Mouse (Mus musculus): ENCODE measurements around the gene Tspyl3. TPM values are rescaled to one million over a fixed set of nuclear protein-coding genes. Genes with fewer than 3 reads are reported as not detected.
"Not testable (repeated sequence)": the region's sequence is repeated elsewhere in the genome, so short reads cannot be mapped to it uniquely, and the experiment has no call there.

Gene Tspyl3
- polyA plus RNA-seq (2015; fragmentation: Nextera tagmentation; extraction: Ambion mirVana): 8.4 and 8.7 TPM in 2 replicates

DNA sequence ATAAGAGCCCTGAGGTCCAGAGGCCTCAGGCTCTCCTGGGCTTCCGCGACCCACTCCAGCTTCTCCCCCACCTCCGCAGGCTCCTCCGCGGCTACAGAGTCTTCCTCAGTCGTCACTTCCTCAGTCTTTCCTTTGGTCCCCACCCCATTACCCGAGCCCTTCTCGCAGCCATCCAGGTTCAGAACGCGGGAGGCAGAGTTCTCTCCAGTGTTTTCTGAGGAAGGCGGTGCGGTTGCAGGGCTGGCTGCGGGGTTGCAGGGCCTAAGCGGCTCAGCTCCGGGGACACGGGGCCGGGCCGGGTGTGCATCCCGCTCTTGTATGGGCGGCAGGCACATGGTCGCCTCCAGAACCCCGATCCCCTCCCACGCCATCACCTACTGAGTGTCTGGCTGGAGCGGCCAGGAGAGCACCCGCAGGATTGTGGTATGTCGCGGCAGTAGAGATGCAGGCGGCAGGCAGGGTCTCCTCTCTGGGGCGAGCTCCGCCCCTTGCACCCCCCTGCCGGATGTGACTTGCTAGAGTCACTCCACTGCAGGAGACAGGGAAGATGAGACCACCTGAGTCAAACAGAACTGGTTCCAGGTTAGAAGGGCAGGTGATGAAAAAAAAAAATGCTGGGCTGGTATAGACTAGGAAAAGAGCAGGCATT lies at the start of gene Tspyl3:
TSS of gene Tspyl3 (minus strand) at position 496 of the 649 bp plus-strand sequence.
- Histone ChIP-seq H3K9me3 (ENCODE audit: control insufficient read depth, low read length) (no peaks in the 10 kb centered on the region), H3K4me1 (replicated peaks; ENCODE audit: control insufficient read depth, insufficient read depth, low read length) (peaks cover 11% of the 10 kb centered on the region), H3K36me3 (ENCODE audit: control insufficient read depth, insufficient read depth, low read length) (peaks cover 7% of the 10 kb centered on the region), H3K4me3 (ENCODE audit: low read length) (peak within 1 kb of the TSS; percentile 61), H3K9ac (ENCODE audit: low read length) (peak within 1 kb of the TSS; percentile 79), H3K4me2 (ENCODE audit: low read depth, low read length) (peak within 1 kb of the TSS; percentile 74), H3K27ac (ENCODE audit: low read length) (peak within 1 kb of the TSS; percentile 47), H3K27me3 (ENCODE audit: control insufficient read depth, insufficient read depth, low read depth, low read length) (no peaks in the 10 kb centered on the region)
- peak; percentile 76 for ATAC-seq (ENCODE audit: low read depth)
- WGBS: under 1% methylated on average over 31 of the region's 31 CpGs

DNA sequence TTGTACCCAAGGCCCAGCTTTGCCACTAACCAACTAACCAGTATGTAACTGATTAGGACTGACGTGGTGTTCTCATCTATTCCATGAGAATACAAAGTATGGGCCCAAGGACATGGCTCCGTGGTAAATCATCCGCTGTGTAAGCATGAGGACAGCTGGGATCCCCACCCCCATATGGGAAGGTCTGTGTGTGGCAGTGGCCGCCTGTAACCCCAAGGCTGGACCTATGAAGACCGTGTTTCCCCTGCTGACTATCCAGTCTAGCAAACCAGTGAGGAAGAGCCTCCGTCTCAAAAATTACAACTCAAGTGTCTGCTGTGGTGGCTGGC lies 49.6 kb upstream of the Tspyl3 start:
- H3K4me3 ChIP-seq (ENCODE audit: low read length): no peak overlapping the region
- ATAC-seq (ENCODE audit: low read depth): no peak
- H3K9ac ChIP-seq (ENCODE audit: low read length): no peak overlapping the region
- peaks cover 2% of the 10 kb centered on the region for H3K4me1 ChIP-seq (replicated peaks; ENCODE audit: control insufficient read depth, insufficient read depth, low read length)
- H3K4me2 ChIP-seq (ENCODE audit: low read depth, low read length): no peak overlapping the region
- H3K27ac ChIP-seq (ENCODE audit: low read length): no peak overlapping the region
- 68% methylated on average over 6 of the region's 6 CpGs for WGBS
- H3K9me3 ChIP-seq (ENCODE audit: control insufficient read depth, low read length): no peaks in the 10 kb centered on the region
- H3K27me3 ChIP-seq (ENCODE audit: control insufficient read depth, insufficient read depth, low read depth, low read length): no peaks in the 10 kb centered on the region
- H3K36me3 ChIP-seq (ENCODE audit: control insufficient read depth, insufficient read depth, low read length): no peaks in the 10 kb centered on the region

DNA sequence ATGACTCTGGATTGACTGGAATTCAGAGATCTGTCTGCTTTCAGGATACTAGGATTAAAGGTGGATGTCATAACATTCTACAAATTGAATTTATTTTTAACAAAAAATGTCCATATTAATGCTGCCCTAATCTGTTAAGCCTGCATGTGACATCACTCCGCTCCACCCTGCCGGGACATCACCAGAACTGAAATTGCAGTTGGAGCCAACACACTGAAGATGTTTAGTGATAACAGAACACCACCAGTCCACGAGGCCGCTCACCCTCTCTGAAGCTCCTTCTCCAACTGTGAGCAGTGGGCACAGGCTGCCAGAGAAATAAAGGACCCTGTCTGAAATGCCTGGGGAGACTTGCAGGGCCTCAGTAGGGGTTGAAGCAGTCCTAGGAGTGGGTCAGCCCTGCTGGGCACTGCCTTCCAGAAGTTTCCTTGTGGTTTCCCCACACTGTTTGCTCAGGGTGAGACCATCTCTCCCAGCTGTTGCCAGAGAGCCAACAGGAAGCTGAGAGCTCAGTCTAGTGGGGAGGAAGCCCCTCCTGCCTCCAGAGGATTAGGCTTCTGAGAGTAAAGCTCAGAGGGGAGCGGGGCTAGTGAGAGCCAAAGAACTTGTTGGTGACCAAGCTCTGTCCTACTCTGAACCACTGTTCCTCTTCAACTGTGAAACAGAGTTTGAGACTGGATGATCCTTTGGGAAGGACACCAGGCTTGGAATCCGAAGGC lies 49.1 kb upstream of the Tspyl3 start:
- peak; percentile 72 for ATAC-seq (ENCODE audit: low read depth)
- WGBS: 61% methylated on average over 6 of the region's 6 CpGs

DNA sequence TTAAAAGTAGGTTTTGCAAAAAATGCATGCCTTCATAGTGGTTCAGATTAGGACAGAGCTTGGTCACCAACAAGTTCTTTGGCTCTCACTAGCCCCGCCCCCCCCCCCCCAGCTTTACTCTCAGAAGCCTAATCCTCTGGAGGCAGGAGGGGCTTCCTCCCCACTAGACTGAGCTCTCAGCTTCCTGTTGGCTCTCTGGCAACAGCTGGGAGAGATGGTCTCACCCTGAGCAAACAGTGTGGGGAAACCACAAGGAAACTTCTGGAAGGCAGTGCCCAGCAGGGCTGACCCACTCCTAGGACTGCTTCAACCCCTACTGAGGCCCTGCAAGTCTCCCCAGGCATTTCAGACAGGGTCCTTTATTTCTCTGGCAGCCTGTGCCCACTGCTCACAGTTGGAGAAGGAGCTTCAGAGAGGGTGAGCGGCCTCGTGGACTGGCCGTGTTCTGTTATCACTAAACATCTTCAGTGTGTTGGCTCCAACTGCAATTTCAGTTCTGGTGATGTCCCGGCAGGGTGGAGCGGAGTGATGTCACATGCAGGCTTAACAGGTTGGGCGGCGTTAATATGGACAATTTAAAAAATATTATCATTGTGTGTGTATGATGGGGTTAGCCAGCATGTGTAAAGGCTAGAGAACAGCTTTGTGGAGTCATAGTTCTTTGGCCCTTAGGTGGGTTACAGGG lies 45.1 kb upstream of the Tspyl3 start:
- 48% methylated on average over 8 of the region's 8 CpGs for WGBS
- not testable (repeated sequence) for H3K9me3 ChIP-seq (ENCODE audit: control insufficient read depth, low read length); H3K27me3 ChIP-seq (ENCODE audit: control insufficient read depth, insufficient read depth, low read depth, low read length); H3K4me3 ChIP-seq (ENCODE audit: low read length); H3K4me1 ChIP-seq (replicated peaks; ENCODE audit: control insufficient read depth, insufficient read depth, low read length); H3K9ac ChIP-seq (ENCODE audit: low read length); H3K4me2 ChIP-seq (ENCODE audit: low read depth, low read length)
- Histone ChIP-seq H3K27ac (ENCODE audit: low read length) (0 out of 2 replicates have a peak overlapping the region, but pooled peaks have one; percentile 27), H3K36me3 (ENCODE audit: control insufficient read depth, insufficient read depth, low read length) (peaks cover 18% of the 10 kb centered on the region; the same call in 1 of the 2 replicates)
- ATAC-seq (ENCODE audit: low read depth): peak; percentile 80

More for the DNA sequence above, 49.1 kb upstream of the Tspyl3 start:
- not testable (repeated sequence) for H3K4me1 ChIP-seq (replicated peaks; ENCODE audit: control insufficient read depth, insufficient read depth, low read length); H3K9me3 ChIP-seq (ENCODE audit: control insufficient read depth, low read length); H3K27me3 ChIP-seq (ENCODE audit: control insufficient read depth, insufficient read depth, low read depth, low read length); H3K4me3 ChIP-seq (ENCODE audit: low read length); H3K27ac ChIP-seq (ENCODE audit: low read length); H3K36me3 ChIP-seq (ENCODE audit: control insufficient read depth, insufficient read depth, low read length); H3K9ac ChIP-seq (ENCODE audit: low read length); H3K4me2 ChIP-seq (ENCODE audit: low read depth, low read length)

DNA sequence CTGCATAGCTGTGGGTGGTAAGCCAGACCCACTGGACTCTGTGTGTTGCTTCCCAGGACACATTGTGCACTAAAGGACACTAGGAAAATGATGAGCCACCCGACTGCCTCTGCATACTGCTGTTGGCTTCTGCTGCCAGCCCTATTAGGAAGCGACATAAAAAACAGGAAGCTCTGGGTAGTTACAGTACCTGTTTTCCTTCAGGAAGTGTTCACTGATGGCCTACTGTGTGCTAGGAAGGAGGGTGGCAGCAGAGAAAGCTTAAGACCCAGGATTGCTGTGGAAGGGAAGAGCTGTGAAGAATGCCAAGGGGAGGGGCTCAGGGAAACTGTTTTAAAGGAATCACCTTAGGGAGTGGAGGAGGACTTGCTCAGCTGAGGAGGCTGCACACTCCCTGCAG lies 42.1 kb upstream of the Tspyl3 start:
- H3K4me3 ChIP-seq (ENCODE audit: low read length): no peak overlapping the region
- H3K27ac ChIP-seq (ENCODE audit: low read length): no peak overlapping the region
- peaks cover 5% of the 10 kb centered on the region for H3K4me1 ChIP-seq (replicated peaks; ENCODE audit: control insufficient read depth, insufficient read depth, low read length)
- no peaks in the 10 kb centered on the region for H3K9me3 ChIP-seq (ENCODE audit: control insufficient read depth, low read length)
- no peak overlapping the region for H3K4me2 ChIP-seq (ENCODE audit: low read depth, low read length)
- ATAC-seq (ENCODE audit: low read depth): no peak
- WGBS: 72% methylated on average over 2 of the region's 2 CpGs
- H3K9ac ChIP-seq (ENCODE audit: low read length): no peak overlapping the region
- no peaks in the 10 kb centered on the region for H3K27me3 ChIP-seq (ENCODE audit: control insufficient read depth, insufficient read depth, low read depth, low read length)
- H3K36me3 ChIP-seq (ENCODE audit: control insufficient read depth, insufficient read depth, low read length): peaks cover 26% of the 10 kb centered on the region

DNA sequence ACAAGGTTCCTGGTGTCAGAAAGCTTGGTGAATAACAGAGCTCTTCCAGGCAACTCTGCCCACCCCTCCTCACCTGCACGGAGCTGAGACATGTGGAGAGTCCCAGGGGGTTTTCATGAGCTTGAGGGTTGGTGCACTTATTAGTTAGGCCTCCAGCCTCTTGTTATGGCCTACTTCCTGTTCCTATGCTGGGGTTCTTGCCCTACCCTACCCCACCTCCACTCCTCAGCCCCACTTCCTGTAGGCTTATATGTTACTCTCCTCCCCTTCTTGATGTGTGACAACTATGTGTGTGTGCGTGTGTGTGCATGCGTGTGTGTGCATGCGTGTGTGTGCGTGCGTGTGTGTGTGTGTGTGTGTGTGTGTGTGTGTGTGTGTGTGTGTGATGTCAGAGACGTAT lies 37.8 kb upstream of the Tspyl3 start:
- Histone ChIP-seq H3K27me3 (ENCODE audit: control insufficient read depth, insufficient read depth, low read depth, low read length) (no peaks in the 10 kb centered on the region), H3K4me2 (ENCODE audit: low read depth, low read length) (no peak overlapping the region), H3K27ac (ENCODE audit: low read length) (no peak overlapping the region), H3K9me3 (ENCODE audit: control insufficient read depth, low read length) (no peaks in the 10 kb centered on the region), H3K36me3 (ENCODE audit: control insufficient read depth, insufficient read depth, low read length) (peaks cover 32% of the 10 kb centered on the region), H3K4me1 (replicated peaks; ENCODE audit: control insufficient read depth, insufficient read depth, low read length) (peaks cover 6% of the 10 kb centered on the region; the same call in 1 of the 2 replicates), H3K4me3 (ENCODE audit: low read length) (no peak overlapping the region), H3K9ac (ENCODE audit: low read length) (no peak overlapping the region)
- no peak for ATAC-seq (ENCODE audit: low read depth)
- WGBS: 84% methylated on average over 6 of the region's 7 CpGs

DNA sequence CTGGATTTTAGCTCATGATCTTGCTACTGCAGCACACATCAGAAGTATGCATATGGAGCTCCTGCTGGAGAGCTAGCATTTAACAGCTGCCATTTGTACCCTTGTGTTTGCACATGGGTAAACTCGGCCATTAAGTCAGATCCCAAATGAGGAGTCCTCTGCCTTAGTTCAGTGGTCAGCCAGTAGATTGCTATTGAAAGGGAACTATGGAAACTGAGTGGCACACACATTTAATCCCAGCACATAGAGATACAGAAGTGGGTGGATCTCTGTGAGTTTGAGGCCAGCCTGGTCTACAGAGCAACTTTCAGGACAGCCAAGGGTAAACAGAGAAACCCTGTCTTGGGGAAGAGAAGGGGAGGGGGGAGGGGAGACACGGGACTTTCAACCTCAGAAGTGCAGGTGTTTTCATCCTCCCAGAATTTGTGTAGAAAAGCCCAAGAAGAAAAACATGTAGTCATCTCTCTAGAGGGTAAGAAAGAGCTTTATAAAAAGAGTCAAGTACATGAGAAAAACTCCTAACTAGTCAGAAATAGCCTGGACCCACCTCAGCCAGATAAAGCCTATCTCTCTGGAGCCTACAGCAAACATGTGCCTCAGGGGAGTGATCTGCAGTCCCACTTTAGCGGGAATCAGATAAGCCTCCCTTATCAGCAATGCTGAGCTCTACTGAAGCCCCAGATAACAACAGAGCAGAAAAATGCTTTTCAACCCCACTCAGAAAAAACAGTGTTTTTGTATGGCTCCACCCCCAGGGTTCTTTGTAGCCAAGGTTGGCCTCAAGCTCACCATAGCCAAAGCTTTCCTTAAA lies 34.8 kb upstream of the Tspyl3 start:
- Histone ChIP-seq H3K9me3 (ENCODE audit: control insufficient read depth, low read length) (no peaks in the 10 kb centered on the region), H3K27me3 (ENCODE audit: control insufficient read depth, insufficient read depth, low read depth, low read length) (no peaks in the 10 kb centered on the region), H3K4me3 (ENCODE audit: low read length) (no peak overlapping the region), H3K9ac (ENCODE audit: low read length) (no peak overlapping the region), H3K4me1 (replicated peaks; ENCODE audit: control insufficient read depth, insufficient read depth, low read length) (peaks cover 6% of the 10 kb centered on the region; the same call in 1 of the 2 replicates), H3K4me2 (ENCODE audit: low read depth, low read length) (no peak overlapping the region), H3K36me3 (ENCODE audit: control insufficient read depth, insufficient read depth, low read length) (peaks cover 14% of the 10 kb centered on the region), H3K27ac (ENCODE audit: low read length) (0 out of 2 replicates have a peak overlapping the region, but pooled peaks have one; percentile 13)
- no peak for ATAC-seq (ENCODE audit: low read depth)
- 29% methylated on average over 3 of the region's 3 CpGs for WGBS

DNA sequence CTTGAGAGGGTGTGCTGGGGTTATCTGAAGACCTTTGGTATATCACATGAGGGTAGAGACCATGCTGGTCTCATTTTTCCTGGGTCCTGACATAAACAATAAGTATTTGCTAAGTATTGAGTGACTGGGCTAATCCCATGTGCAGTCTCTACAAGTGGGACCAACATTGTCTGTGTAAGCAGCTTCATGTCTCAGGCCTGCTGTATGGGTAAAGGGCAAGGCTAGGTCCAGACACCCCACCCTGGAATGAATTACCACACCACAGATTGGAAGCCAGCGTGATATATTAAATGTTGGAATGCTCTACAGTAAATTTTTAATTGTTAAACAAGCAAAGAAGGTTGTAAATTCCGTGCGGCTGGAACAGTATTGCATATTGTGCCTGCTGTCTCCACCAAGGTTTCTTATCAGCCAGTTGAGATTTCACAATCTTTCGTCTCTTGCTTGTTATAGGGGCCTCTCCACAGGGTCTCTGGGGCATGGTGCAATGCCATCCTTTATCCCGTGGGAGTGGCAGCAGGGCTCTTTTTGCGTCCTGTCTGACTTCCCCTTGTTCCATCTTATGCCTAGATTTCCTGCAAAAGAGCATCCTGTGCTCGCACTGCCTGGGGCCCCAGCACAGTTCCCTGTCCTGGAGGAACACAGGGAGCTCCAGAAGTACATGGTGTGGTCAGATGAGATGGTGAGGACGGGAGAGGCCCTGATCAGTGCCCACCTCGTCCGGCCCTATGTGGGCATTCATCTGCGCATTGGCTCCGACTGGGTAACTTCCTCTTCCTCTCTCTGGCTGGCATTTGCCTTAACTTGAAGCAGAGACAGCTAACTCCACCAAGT lies 34.0 kb upstream of the Tspyl3 start:
- H3K9me3 ChIP-seq (ENCODE audit: control insufficient read depth, low read length): no peaks in the 10 kb centered on the region
- ATAC-seq (ENCODE audit: low read depth): peak; percentile 61; the same call in 1 of the 2 replicates
- H3K27me3 ChIP-seq (ENCODE audit: control insufficient read depth, insufficient read depth, low read depth, low read length): no peaks in the 10 kb centered on the region
- no peak overlapping the region for H3K4me3 ChIP-seq (ENCODE audit: low read length)
- no peak overlapping the region for H3K9ac ChIP-seq (ENCODE audit: low read length)
- H3K4me1 ChIP-seq (replicated peaks; ENCODE audit: control insufficient read depth, insufficient read depth, low read length): peaks cover 6% of the 10 kb centered on the region; the same call in 1 of the 2 replicates
- H3K27ac ChIP-seq (ENCODE audit: low read length): 0 out of 2 replicates have a peak overlapping the region, but pooled peaks have one; percentile 2
- no peak overlapping the region for H3K4me2 ChIP-seq (ENCODE audit: low read depth, low read length)
- 54% methylated on average over 12 of the region's 12 CpGs for WGBS
- H3K36me3 ChIP-seq (ENCODE audit: control insufficient read depth, insufficient read depth, low read length): peaks cover 16% of the 10 kb centered on the region
